Mouse (Mus musculus) subcutaneous adipose tissue, adult 2 months (tissue): ENCODE results near the gene Copb2. TPM values are rescaled to one million over a fixed set of nuclear protein-coding genes. Genes with fewer than 3 reads are reported as not detected.

Experiments
- polyA plus RNA-seq: library from polyadenylated mRNA; depleted of rRNA; stranded (reverse); fragments of >200 nt; gene quantifications from 2 replicates; pipeline ENCODE4 v1.2.3, GENCODE M21; 2012; ENCODE audit warnings: low replicate concordance; rRNA removed

Copb2 gene
- polyA plus RNA-seq, result 48.2 and 62.3 TPM in 2 replicates

GRCm38 (mm10) chr9:98563137-98564126 lies at the start of gene Copb2:
Gene Copb2, plus strand, starts transcription at chr9:98563721.

GRCm38 (mm10) chr9:98601156-98601836 lies 37.8 kb downstream of the Copb2 start, which contains the start of gene Mrps22:
Gene Mrps22, minus strand, starts transcription at chr9:98601660.

Other genes with a start within 250 kb of the Copb2 start
- gene Rbp1, start 140.8 kb upstream of the Copb2 start, polyA plus RNA-seq, result 7.0 and 35.4 TPM in 2 replicates
- gene Rbp2, start 77.6 kb upstream of the Copb2 start, polyA plus RNA-seq, result not detected in 2 replicates
- gene Mrps22, start 37.9 kb downstream of the Copb2 start, polyA plus RNA-seq, result 18.0 and 20.0 TPM in 2 replicates